Mouse (Mus musculus) stomach, postnatal 0 days (tissue): Measurements from ENCODE around the gene Cacna2d3. TPM values are rescaled to one million over a fixed set of nuclear protein-coding genes. Genes with fewer than 3 reads are reported as not detected.

Source experiments
- ATAC-seq: fragments of 200-750 bp; cut with Nextera tagmentation; 2 replicates; pipeline ENCODE4 v1.8.0; 2017; ENCODE audit not compliant: low FRiP score, low TSS enrichment
- DNase-seq: peaks from one replicate; pipeline ENCODE4 v3.0.0-alpha.2; 2016; ENCODE audit warnings: low spot score
- H3K27ac ChIP-seq: fragments of 300-500 bp; sonication (generic); replicated peaks from 2 replicates; pipeline ENCODE4 v1.5.1; 2014; ENCODE audit warnings: mild to moderate bottlenecking, control low read depth
- H3K27me3 ChIP-seq: fragments of 300-500 bp; sonication (generic); 2 replicates; pipeline ENCODE4 v1.6.1; 2014; ENCODE audit warnings: low read length; ENCODE audit not compliant: control insufficient read depth, insufficient read depth
- H3K36me3 ChIP-seq: fragments of 300-500 bp; sonication (generic); 2 replicates; pipeline ENCODE4 v1.6.1; 2014; ENCODE audit warnings: low read length, mixed read lengths; ENCODE audit not compliant: control insufficient read depth, insufficient read depth
- H3K4me1 ChIP-seq: fragments of 300-500 bp; sonication (generic); replicated peaks from 2 replicates; pipeline ENCODE4 v1.6.1; 2014; ENCODE audit warnings: antibody characterized with exemption; ENCODE audit not compliant: control insufficient read depth, insufficient read depth
- H3K4me2 ChIP-seq: fragments of 300-500 bp; sonication (generic); replicated peaks from 2 replicates; pipeline ENCODE4 v1.6.1; 2014; ENCODE audit warnings: low read depth, mild to moderate bottlenecking, control low read depth, moderate library complexity
- H3K4me3 ChIP-seq: fragments of 300-500 bp; sonication (generic); 2 replicates; pipeline ENCODE4 v1.5.1; 2014; ENCODE audit warnings: low read depth, low read length, control low read depth
- H3K9ac ChIP-seq: fragments of 300-500 bp; sonication (generic); 2 replicates; pipeline ENCODE4 v1.6.1; 2014; ENCODE audit warnings: mild to moderate bottlenecking, low read length, control low read depth, mixed read lengths
- H3K9me3 ChIP-seq: fragments of 300-500 bp; sonication (generic); 2 replicates; pipeline ENCODE4 v1.6.1; 2016; ENCODE audit warnings: low read length; ENCODE audit not compliant: control insufficient read depth
- CTCF ChIP-seq: IDR thresholded peaks from 2 replicates; pipeline ENCODE4 v1.5.1; 2016; ENCODE audit warnings: antibody characterized with exemption, low read depth, mild to moderate bottlenecking, moderate library complexity
- EP300 ChIP-seq: optimal IDR thresholded peaks from 2 replicates; pipeline ENCODE3; 2016; ENCODE audit warnings: antibody characterized with exemption
- WGBS: fragments of 180-500 bp; shearing (Covaris S2); extraction: QIAGEN DNeasy Blood & Tissue Kit; methylation state at CpG from one replicate; pipeline ENCODE4 v1.1.7; 2014; 5-methylcytosine and 5-hydroxymethylcytosine counted together
- polyA plus RNA-seq: library from polyadenylated mRNA; unstranded; fragments of >200 nt; fragmentation: Nextera tagmentation; extraction: Ambion mirVana; gene quantifications from 2 replicates; pipeline ENCODE4 v1.2.1, GENCODE M21; 2015

Gene Cacna2d3
- polyA plus RNA-seq, 1 experiment from 2014 or later = 0.98 TPM

- Histone ChIP-seq H3K9me3 (no peaks in the 10 kb centered on the region), H3K4me2 (no peak overlapping the region), H3K9ac (no peak overlapping the region), H3K27ac (no peak overlapping the region), H3K4me1 (no peaks in the 10 kb centered on the region), H3K36me3 (no peaks in the 10 kb centered on the region), H3K4me3 (no peak overlapping the region), H3K27me3 (no peaks in the 10 kb centered on the region)
- ATAC-seq (no peak), DNase-seq (no peak)
- 60% methylated on average over 1 of the region's 1 CpGs for WGBS
- TF ChIP-seq EP300 (no peak), CTCF (no peak)
These were observed 806.7 kb downstream of the Cacna2d3 start for GRCm38 (mm10) chr14:28915004-28915403.

- 91% methylated on average over 6 of the region's 6 CpGs for WGBS
- Histone ChIP-seq H3K4me3 (no peak overlapping the region), H3K27me3 (no peaks in the 10 kb centered on the region), H3K4me2 (no peak overlapping the region), H3K4me1 (no peaks in the 10 kb centered on the region), H3K27ac (no peak overlapping the region), H3K9ac (no peak overlapping the region), H3K36me3 (no peaks in the 10 kb centered on the region), H3K9me3 (no peaks in the 10 kb centered on the region)
- ATAC-seq (no peak), DNase-seq (no peak)
- TF ChIP-seq CTCF = no peak
These were observed 814.0 kb downstream of the Cacna2d3 start for GRCm38 (mm10) chr14:28907659-28908058.

- no peak for TF ChIP-seq EP300
- ATAC-seq (no peak), DNase-seq (no peak)
- 48% methylated on average over 3 of the region's 3 CpGs for WGBS
- no peak overlapping the region for H3K4me2 ChIP-seq
- no peaks in the 10 kb centered on the region for H3K4me1 ChIP-seq
- no peaks in the 10 kb centered on the region for H3K27me3 ChIP-seq
- H3K9ac ChIP-seq = no peak overlapping the region
- H3K36me3 ChIP-seq = no peaks in the 10 kb centered on the region
- no peaks in the 10 kb centered on the region for H3K9me3 ChIP-seq
- no peak overlapping the region for H3K27ac ChIP-seq
- H3K4me3 ChIP-seq = no peak overlapping the region
These were observed 829.1 kb downstream of the Cacna2d3 start for GRCm38 (mm10) chr14:28892530-28892929.

- Histone ChIP-seq H3K4me2 (no peak overlapping the region), H3K27ac (no peak overlapping the region)
- 97% methylated on average over 1 of the region's 1 CpGs for WGBS
These were observed 834.3 kb downstream of the Cacna2d3 start for GRCm38 (mm10) chr14:28887373-28887772.

GRCm38 (mm10) chr14:28886661-28887060 is 835.0 kb downstream of the Cacna2d3 start:
- Histone ChIP-seq H3K4me2 (no peak overlapping the region), H3K4me3 (no peak overlapping the region), H3K36me3 (no peaks in the 10 kb centered on the region), H3K9ac (no peak overlapping the region), H3K9me3 (no peaks in the 10 kb centered on the region), H3K27me3 (no peaks in the 10 kb centered on the region), H3K27ac (no peak overlapping the region), H3K4me1 (no peaks in the 10 kb centered on the region)
- no peak for ATAC-seq
- TF ChIP-seq CTCF = no peak
- no peak for TF ChIP-seq EP300
- no peak for DNase-seq
- 89% methylated on average over 4 of the region's 4 CpGs for WGBS

More at GRCm38 (mm10) chr14:28887373-28887772, 834.3 kb downstream of the Cacna2d3 start:
- Histone ChIP-seq H3K36me3 (no peaks in the 10 kb centered on the region), H3K4me3 (no peak overlapping the region), H3K9ac (no peak overlapping the region), H3K4me1 (no peaks in the 10 kb centered on the region), H3K27me3 (no peaks in the 10 kb centered on the region), H3K9me3 (no peaks in the 10 kb centered on the region)
- no peak for ATAC-seq
- TF ChIP-seq EP300 (no peak), CTCF (no peak)
- no peak for DNase-seq

GRCm38 (mm10) chr14:28870983-28871382 is 850.7 kb downstream of the Cacna2d3 start:
- TF ChIP-seq CTCF (no peak), EP300 (no peak)
- DNase-seq = no peak
- no peak overlapping the region for H3K27ac ChIP-seq
- H3K36me3 ChIP-seq = no peaks in the 10 kb centered on the region
- WGBS = 52% methylated on average over 6 of the region's 6 CpGs
- no peaks in the 10 kb centered on the region for H3K27me3 ChIP-seq
- no peak overlapping the region for H3K4me3 ChIP-seq
- H3K9me3 ChIP-seq = no peaks in the 10 kb centered on the region
- H3K4me1 ChIP-seq = no peaks in the 10 kb centered on the region
- H3K9ac ChIP-seq = no peak overlapping the region
- ATAC-seq = no peak
- no peak overlapping the region for H3K4me2 ChIP-seq
